Mouse (Mus musculus) lung, embryonic 15.5 days (tissue): ENCODE results near the gene Wbp11. TPM values are rescaled to one million over a fixed set of nuclear protein-coding genes. Genes with fewer than 3 reads are reported as not detected.

Experiments
- ATAC-seq: fragments of 200-750 bp; cut with Nextera tagmentation; 2 replicates; pipeline ENCODE4 v1.8.0; 2017; ENCODE audit warnings: moderate number of reproducible peaks, borderline replicate concordance; ENCODE audit not compliant: low FRiP score, low TSS enrichment; ENCODE audit errors: extremely low read depth
- H3K27ac ChIP-seq: fragments of 300-500 bp; sonication (generic); 2 replicates; pipeline ENCODE4 v1.5.1; 2015; ENCODE audit warnings: moderate library complexity, mild to moderate bottlenecking, inconsistent platforms
- H3K27me3 ChIP-seq: fragments of 300-500 bp; sonication (generic); 2 replicates; pipeline ENCODE4 v1.6.1; 2015; ENCODE audit warnings: inconsistent platforms
- H3K36me3 ChIP-seq: fragments of 300-500 bp; sonication (generic); 2 replicates; pipeline ENCODE4 v1.6.1; 2015; ENCODE audit warnings: inconsistent platforms
- H3K4me1 ChIP-seq: fragments of 300-500 bp; sonication (generic); 2 replicates; pipeline ENCODE4 v1.6.1; 2015; ENCODE audit warnings: inconsistent platforms
- H3K4me2 ChIP-seq: fragments of 300-500 bp; sonication (generic); 2 replicates; pipeline ENCODE4 v1.6.1; 2015; ENCODE audit warnings: inconsistent platforms, mild to moderate bottlenecking, moderate library complexity
- H3K4me3 ChIP-seq: fragments of 300-500 bp; sonication (generic); 2 replicates; pipeline ENCODE4 v1.5.1; 2015; ENCODE audit warnings: mild to moderate bottlenecking, inconsistent platforms
- H3K9ac ChIP-seq: fragments of 300-500 bp; sonication (generic); 2 replicates; pipeline ENCODE4 v1.6.1; 2015; ENCODE audit warnings: inconsistent platforms
- H3K9me3 ChIP-seq: fragments of 300-500 bp; sonication (generic); 2 replicates; pipeline ENCODE4 v1.6.1; 2016; ENCODE audit warnings: inconsistent platforms
- WGBS: fragments of 180-500 bp; shearing (Covaris S2); methylation state at CpG from one replicate; pipeline ENCODE4 v1.1.7; 2015; 5-methylcytosine and 5-hydroxymethylcytosine counted together
- polyA plus RNA-seq: library from polyadenylated mRNA; unstranded; fragments of >200 nt; fragmentation: Nextera tagmentation; extraction: Ambion mirVana; gene quantifications from 2 replicates; pipeline ENCODE4 v1.2.1, GENCODE M21; 2015

Gene Wbp11
- polyA plus RNA-seq = 97.8 and 101 TPM in 2 replicates

DNA sequence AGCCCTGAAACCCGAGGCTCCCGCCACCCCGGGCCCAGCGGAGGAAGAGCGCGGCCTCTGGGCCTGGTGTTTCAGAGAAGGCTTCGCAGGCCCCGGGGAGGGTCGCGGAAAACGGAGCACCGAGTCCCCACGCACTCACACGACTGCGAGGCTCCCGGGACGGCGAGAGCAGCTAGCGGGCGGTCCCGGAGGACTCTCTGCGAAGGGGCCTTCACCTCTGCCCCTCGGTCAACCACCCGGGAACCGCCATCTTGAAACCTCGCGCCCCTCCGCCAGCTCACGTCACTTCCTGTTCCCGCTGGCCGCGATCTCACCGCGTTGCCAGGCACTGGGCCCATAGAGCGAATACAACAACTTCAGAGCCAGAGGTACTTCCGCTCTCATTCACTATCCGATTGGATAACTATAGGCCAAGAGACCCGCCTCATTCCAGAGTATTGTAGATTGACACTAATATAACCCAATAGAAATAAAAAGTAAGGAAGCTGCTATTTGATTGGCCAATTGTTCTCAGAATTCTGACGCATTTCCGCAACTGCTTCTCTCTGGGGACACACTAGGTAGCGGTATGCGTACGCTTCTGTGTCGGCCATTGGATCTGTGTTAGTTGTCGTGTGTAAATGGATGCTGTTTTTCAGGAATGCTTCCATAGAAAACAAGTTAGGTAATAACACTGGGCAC, at the start of gene Wbp11:
Gene Wbp11, minus strand, starts transcription at position 353 of the 681 bp plus-strand sequence.
- peak within 1 kb of the TSS; percentile 99 for H3K4me3 ChIP-seq
- peaks cover 21% of the 10 kb centered on the region for H3K36me3 ChIP-seq
- under 1% methylated on average over 45 of the region's 45 CpGs for WGBS
- no peaks in the 10 kb centered on the region for H3K9me3 ChIP-seq
- peak within 1 kb of the TSS; percentile 80 for H3K27ac ChIP-seq
- no peaks in the 10 kb centered on the region for H3K27me3 ChIP-seq
- H3K4me1 ChIP-seq = peaks cover 13% of the 10 kb centered on the region; the same call in 1 of the 2 replicates
- peak; percentile 100 for ATAC-seq
- H3K4me2 ChIP-seq = peak within 1 kb of the TSS; percentile 70
- H3K9ac ChIP-seq = peak within 1 kb of the TSS; percentile 100

DNA sequence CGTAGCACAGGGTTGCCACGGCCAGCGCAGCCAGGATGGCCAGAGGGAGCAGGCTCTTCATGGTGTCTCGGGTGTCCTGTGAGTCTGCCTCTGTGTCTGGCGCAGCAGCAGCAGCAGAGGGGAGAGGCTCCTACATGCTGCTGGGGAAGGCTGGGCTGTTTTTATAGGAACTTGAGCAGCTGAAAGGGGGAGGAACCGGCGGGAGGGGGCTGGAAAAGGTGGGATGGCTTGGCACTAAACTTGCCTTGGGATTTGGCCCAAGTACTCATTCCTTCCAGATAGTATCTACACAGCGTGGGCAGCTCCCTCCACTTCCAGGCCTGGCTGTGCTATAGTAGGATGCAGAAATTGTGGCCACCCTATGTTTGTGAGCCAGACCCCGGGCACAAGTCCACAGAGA, 47.6 kb upstream of the Wbp11 start, which contains the start of gene Mgp:
Gene Mgp, minus strand, starts transcription at position 154 of the 400 bp plus-strand sequence.
- Histone ChIP-seq H3K36me3 (0 out of 2 replicates have a peak, but pooled peaks cover 8% of the 10 kb centered on the region), H3K4me3 (peak within 1 kb of the TSS; percentile 52), H3K27me3 (no peaks in the 10 kb centered on the region), H3K27ac (peak within 1 kb of the TSS; percentile 91), H3K9me3 (no peaks in the 10 kb centered on the region), H3K4me2 (peak within 1 kb of the TSS; percentile 50), H3K9ac (peak within 1 kb of the TSS; percentile 62), H3K4me1 (peaks cover 7% of the 10 kb centered on the region)
- 23% methylated on average over 9 of the region's 9 CpGs for WGBS
- peak; percentile 86 for ATAC-seq

DNA sequence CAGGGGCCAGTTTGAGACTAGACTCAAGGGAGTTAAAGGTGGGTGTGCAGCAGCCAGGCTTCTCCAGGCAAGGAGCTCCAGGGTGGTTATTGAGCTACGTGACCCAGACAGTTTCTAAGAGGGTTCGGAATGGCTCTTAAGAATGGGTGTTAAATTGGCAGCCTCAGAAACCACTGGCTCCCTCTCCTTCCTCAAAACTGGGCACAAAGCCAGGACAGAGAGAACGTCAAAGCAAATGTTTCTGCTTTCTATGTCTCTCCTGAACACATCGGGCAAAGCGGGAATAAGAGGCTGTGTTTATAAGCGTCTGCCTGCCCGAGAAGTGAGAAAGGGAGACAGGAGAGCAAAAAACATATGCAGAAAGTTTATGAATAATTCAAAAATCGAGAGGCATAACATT, 46.6 kb upstream of the Wbp11 start:
- Histone ChIP-seq H3K27me3 (no peaks in the 10 kb centered on the region), H3K27ac (peak overlapping the region; percentile 89), H3K4me2 (peak overlapping the region; percentile 50), H3K9ac (peak overlapping the region; percentile 43), H3K9me3 (no peaks in the 10 kb centered on the region), H3K4me3 (peak overlapping the region; percentile 52), H3K4me1 (peaks cover 7% of the 10 kb centered on the region), H3K36me3 (0 out of 2 replicates have a peak, but pooled peaks cover 8% of the 10 kb centered on the region)
- WGBS = 17% methylated on average over 8 of the region's 8 CpGs
- ATAC-seq = peak; percentile 71; the same call in 1 of the 2 replicates

GRCm38 (mm10) chr6:136868921-136869320, 40.9 kb upstream of the Wbp11 start:
- no peak overlapping the region for H3K4me2 ChIP-seq
- 0 out of 2 replicates have a peak overlapping the region, but pooled peaks have one; percentile 4 for H3K27ac ChIP-seq
- no peak for ATAC-seq
- no peak overlapping the region for H3K9ac ChIP-seq
- H3K27me3 ChIP-seq = no peaks in the 10 kb centered on the region
- WGBS = 52% methylated on average over 5 of the region's 5 CpGs
- H3K36me3 ChIP-seq = 0 out of 2 replicates have a peak, but pooled peaks cover 8% of the 10 kb centered on the region
- no peaks in the 10 kb centered on the region for H3K9me3 ChIP-seq
- H3K4me1 ChIP-seq = peaks cover 13% of the 10 kb centered on the region
- no peak overlapping the region for H3K4me3 ChIP-seq

DNA sequence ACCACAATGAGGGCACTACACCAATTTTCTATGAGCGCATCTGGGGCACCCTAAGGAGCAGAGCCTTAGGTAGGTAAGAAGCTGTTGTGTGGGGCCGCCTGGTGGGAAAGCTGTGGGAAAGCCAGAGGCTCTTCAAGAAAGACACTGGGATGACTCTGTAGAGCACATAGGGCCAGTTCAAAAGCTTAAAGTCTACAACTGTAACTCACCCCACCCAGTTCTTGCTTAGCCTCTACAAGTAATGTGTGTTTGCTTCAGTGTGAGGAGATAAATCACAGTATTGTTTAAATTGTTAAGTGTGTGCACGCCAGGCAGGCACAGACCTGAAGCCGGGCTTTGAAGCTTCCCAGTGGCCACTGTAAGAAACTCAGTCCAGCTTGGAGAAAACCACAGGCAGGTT, 38.1 kb upstream of the Wbp11 start:
- Histone ChIP-seq H3K4me3 (no peak overlapping the region), H3K9me3 (no peaks in the 10 kb centered on the region), H3K4me2 (no peak overlapping the region), H3K27ac (peak overlapping the region; percentile 43), H3K9ac (no peak overlapping the region), H3K36me3 (no peaks in the 10 kb centered on the region), H3K27me3 (no peaks in the 10 kb centered on the region), H3K4me1 (peaks cover 18% of the 10 kb centered on the region)
- no peak for ATAC-seq
- WGBS = 57% methylated on average over 4 of the region's 4 CpGs

DNA sequence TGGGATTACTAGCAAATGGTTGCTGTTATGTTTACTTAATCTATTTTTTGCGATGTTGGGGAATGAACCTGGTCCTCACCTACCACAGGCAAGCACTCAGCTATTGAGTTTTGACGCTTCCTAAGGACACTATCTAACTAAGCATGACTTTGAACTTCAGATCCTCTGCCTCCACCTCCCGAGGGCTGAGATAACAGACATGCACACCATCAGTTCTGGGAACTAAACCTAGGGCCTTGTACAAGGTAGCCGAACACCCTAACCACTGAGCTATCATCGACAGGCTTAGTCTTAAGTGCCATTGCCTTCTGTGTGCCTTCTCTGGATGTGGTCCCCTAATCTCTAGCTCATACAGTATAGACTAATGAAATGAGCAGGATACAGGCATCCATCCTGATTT, 37.3 kb upstream of the Wbp11 start:
- H3K4me3 ChIP-seq = no peak overlapping the region
- H3K36me3 ChIP-seq = no peaks in the 10 kb centered on the region
- H3K27me3 ChIP-seq = no peaks in the 10 kb centered on the region
- H3K4me2 ChIP-seq = no peak overlapping the region
- no peak for ATAC-seq
- H3K9me3 ChIP-seq = no peaks in the 10 kb centered on the region
- no peak overlapping the region for H3K27ac ChIP-seq
- peaks cover 20% of the 10 kb centered on the region for H3K4me1 ChIP-seq
- no peak overlapping the region for H3K9ac ChIP-seq
- 84% methylated on average over 5 of the region's 5 CpGs for WGBS

- no peak for ATAC-seq
- no peaks in the 10 kb centered on the region for H3K9me3 ChIP-seq
- H3K36me3 ChIP-seq = no peaks in the 10 kb centered on the region
- H3K4me2 ChIP-seq = 0 out of 2 replicates have a peak overlapping the region, but pooled peaks have one; percentile 7
- H3K4me1 ChIP-seq = peaks cover 44% of the 10 kb centered on the region
- no peak overlapping the region for H3K4me3 ChIP-seq
- H3K27ac ChIP-seq = peak overlapping the region; percentile 65
- 19% methylated on average over 9 of the region's 9 CpGs for WGBS
- H3K27me3 ChIP-seq = no peaks in the 10 kb centered on the region
- H3K9ac ChIP-seq = no peak overlapping the region
Measured at GRCm38 (mm10) chr6:136861020-136861419, 33.0 kb upstream of the Wbp11 start.

- 19% methylated on average over 8 of the region's 8 CpGs for WGBS
- Histone ChIP-seq H3K4me3 (no peak overlapping the region), H3K9me3 (no peaks in the 10 kb centered on the region), H3K27me3 (no peaks in the 10 kb centered on the region), H3K36me3 (no peaks in the 10 kb centered on the region), H3K4me2 (peak overlapping the region; percentile 52; the same call in 1 of the 2 replicates), H3K4me1 (peaks cover 45% of the 10 kb centered on the region), H3K9ac (no peak overlapping the region), H3K27ac (peak overlapping the region; percentile 94)
- no peak for ATAC-seq
Measured at GRCm38 (mm10) chr6:136858420-136858819, 30.4 kb upstream of the Wbp11 start.

DNA sequence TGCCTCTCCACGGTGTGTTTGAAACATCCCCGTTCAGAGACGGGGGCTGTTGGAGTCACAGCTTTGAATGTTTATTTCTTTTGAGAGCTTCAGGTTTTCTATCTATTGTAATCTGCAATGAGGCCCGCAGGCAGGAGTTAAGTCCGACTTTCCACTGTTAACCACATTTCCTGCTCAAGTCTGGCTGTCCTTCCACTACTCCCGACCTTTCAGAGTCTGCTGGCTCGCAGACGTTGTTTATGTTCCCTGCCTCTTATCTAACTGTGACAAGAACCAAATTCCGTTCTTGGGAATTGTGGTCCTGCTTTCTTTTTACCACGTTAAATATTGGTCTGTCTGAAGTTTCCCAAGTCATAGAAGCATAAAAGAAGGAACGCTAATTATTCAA, 29.8 kb upstream of the Wbp11 start:
- H3K9ac ChIP-seq = no peak overlapping the region; the same call in 1 of the 2 replicates
- peak overlapping the region; percentile 94 for H3K27ac ChIP-seq
- H3K9me3 ChIP-seq = no peaks in the 10 kb centered on the region
- peaks cover 46% of the 10 kb centered on the region for H3K4me1 ChIP-seq
- peak overlapping the region; percentile 52 for H3K4me2 ChIP-seq
- no peaks in the 10 kb centered on the region for H3K27me3 ChIP-seq
- no peaks in the 10 kb centered on the region for H3K36me3 ChIP-seq
- ATAC-seq = peak; percentile 58; the same call in 1 of the 2 replicates
- peak overlapping the region; percentile 19; the same call in 1 of the 2 replicates for H3K4me3 ChIP-seq
- WGBS = 6% methylated on average over 11 of the region's 11 CpGs

- WGBS = 17% methylated on average over 18 of the region's 18 CpGs
- peak within 1 kb of the TSS; percentile 94 for H3K27ac ChIP-seq
- peak; percentile 67 for ATAC-seq
- H3K27me3 ChIP-seq = no peaks in the 10 kb centered on the region
- no peak within 1 kb of the TSS; the same call in 1 of the 2 replicates for H3K9ac ChIP-seq
- H3K36me3 ChIP-seq = no peaks in the 10 kb centered on the region
- no peaks in the 10 kb centered on the region for H3K9me3 ChIP-seq
- peak within 1 kb of the TSS; percentile 52 for H3K4me2 ChIP-seq
- H3K4me3 ChIP-seq = peak within 1 kb of the TSS; percentile 19
- peaks cover 49% of the 10 kb centered on the region for H3K4me1 ChIP-seq
Measured at GRCm38 (mm10) chr6:136857186-136857872, 29.3 kb upstream of the Wbp11 start, which contains the start of gene Art4. TSS of gene Art4 (minus strand) at chr6:136857733.

DNA sequence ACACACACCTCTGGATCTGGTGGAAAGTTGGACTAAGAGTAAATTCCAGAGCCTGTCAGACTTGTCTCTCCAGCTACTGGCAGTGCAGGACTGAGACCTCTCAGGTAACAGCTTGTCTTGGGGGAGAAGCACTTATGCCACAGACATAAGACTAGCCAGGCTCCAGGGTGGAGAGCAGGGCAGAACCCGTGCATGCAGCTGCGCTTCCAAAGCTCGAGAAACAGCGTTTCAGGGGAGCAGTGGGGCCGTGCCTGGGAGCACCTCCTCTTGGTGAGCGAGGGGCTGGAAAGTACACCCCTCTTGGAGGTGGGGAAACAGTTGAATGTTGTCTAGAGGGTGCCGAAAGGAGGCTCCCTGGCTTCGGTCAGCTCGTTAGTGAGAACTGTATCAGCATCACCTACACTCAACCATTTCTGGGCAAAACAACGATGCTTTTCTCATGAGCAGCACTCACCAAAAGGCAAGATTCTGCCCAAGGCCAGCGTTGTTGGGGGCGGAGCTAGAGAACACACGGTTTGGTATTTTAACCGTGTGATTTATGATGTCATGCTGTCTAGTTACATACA, 28.1 kb upstream of the Wbp11 start:
- no peaks in the 10 kb centered on the region for H3K27me3 ChIP-seq
- H3K4me1 ChIP-seq = peaks cover 44% of the 10 kb centered on the region
- peak overlapping the region; percentile 52 for H3K4me2 ChIP-seq
- peak overlapping the region; percentile 88 for H3K27ac ChIP-seq
- peak overlapping the region; percentile 23 for H3K4me3 ChIP-seq
- no peaks in the 10 kb centered on the region for H3K36me3 ChIP-seq
- peak overlapping the region; percentile 11; the same call in 1 of the 2 replicates for H3K9ac ChIP-seq
- WGBS = 13% methylated on average over 14 of the region's 14 CpGs
- no peaks in the 10 kb centered on the region for H3K9me3 ChIP-seq
- ATAC-seq = peak; percentile 53; the same call in 1 of the 2 replicates
